Mouse (Mus musculus) neutrophil, adult 5-6 weeks (primary cell): ENCODE results near the gene Actr5. TPM values are rescaled to one million over a fixed set of nuclear protein-coding genes. Genes with fewer than 3 reads are reported as not detected.

Source experiments
- ATAC-seq: fragments of 151-379, 151-347 bp; 2 replicates; pipeline ENCODE4 v1.8.0; 2017; ENCODE audit warnings: mild to moderate bottlenecking, moderate TSS enrichment; ENCODE audit not compliant: insufficient number of reproducible peaks, poor library complexity, low FRiP score, severe bottlenecking; ENCODE audit errors: extremely low read depth
- total RNA-seq: library from RNA; stranded (forward); fragments of 200-1000 nt; gene quantifications from 2 replicates; pipeline ENCODE4 v1.2.3, GENCODE M21; 2017

Gene Actr5
- total RNA-seq, 1 experiment from 2014 or later: 29.6 TPM

DNA sequence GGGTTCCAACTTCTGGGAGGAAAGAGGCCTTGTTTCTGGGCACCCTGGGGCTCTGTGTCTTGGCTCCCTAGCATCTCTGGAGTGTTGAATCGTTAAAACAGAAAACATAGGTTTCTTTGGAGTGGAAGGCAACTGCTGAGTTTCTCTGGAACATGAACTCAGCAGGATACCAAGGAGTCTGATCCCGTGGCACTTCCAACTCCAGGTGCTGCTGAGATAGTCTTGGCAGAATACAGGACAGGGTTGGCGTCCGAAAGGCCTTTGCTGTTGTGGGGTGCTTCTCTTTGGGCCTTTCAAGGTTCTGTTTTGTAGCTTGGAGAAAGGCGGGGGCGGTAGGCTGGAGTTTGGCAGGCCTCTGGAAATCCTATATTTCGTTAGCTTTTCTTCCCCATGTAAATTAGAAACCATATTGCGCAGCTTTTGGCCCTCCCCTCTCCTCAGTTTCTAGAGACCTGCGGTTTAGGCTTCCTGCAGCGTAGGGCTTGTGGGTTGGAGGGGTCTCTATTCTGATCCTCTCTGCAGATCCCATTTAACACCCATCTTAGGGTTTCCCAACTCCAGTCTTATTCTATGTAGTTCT lies 11.9 kb upstream of the Actr5 start:
- no peak for ATAC-seq

GRCm38 (mm10) chr2:158613541-158614417 lies 10.9 kb upstream of the Actr5 start:
- ATAC-seq: peak; percentile 68; the same call in 1 of the 2 replicates

DNA sequence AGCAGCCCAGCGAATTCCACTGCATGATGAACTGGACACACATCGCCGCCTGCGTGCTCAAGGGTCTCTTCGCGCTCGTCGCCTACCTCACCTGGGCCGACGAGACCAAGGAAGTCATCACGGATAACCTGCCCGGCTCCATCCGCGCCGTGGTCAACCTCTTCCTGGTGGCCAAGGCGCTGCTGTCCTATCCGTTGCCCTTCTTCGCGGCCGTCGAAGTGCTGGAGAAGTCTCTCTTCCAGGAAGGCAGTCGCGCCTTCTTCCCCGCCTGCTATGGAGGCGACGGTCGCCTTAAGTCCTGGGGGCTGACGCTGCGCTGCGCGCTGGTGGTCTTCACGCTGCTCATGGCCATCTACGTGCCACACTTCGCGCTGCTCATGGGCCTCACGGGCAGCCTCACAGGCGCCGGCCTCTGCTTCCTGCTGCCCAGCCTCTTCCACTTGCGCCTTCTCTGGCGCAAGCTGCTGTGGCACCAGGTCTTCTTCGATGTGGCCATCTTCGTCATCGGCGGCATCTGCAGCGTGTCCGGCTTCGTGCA lies 10.2 kb upstream of the Actr5 start:
- no peak for ATAC-seq

DNA sequence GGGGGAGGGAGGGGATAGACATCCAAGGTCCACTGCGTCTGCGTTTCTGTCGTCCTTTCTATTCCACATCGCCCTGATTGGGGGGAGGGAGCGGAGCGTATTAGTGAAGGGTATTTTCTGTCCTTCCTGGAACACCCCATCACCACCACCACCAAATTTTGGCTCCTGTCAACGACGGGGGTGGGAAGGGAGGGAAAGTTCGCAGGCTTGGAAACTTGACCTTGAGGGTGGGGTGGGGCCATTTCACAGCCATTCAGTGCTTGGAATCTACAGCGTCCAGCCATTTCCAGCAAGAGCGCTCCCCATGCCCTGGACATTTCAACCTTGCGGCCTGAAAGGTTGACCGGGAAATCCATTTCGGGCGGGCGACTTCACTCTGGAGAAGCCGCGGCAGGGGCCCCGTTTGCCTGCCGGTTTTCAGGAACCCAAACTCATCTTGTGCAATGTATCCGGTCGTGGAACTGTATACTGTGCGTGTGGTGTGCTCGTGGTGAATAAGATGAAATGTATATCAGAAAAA lies 9.5 kb upstream of the Actr5 start:
- no peak for ATAC-seq

- ATAC-seq: no peak
These were observed 9.0 kb upstream of the Actr5 start for GRCm38 (mm10) chr2:158615702-158616101.

DNA sequence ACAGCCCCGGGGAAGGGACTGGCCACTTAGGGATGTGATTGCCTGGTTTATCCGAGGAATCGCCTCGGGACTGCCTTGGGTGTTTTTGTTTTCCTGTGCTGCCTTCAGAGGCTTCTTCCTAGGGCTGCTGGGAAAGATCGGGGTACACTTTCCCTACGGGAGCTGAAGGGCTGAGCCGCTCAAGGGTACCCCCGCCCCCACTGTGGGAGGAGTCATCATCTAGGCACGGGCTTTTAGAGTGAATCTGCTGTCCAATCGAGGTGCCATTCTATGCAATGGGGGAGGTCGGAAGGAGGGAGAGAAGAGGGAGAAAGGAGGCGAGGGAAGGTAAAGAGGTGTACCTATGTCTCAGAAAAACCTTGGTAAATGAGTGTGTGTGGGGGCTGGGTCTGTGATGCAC lies 8.4 kb upstream of the Actr5 start:
- no peak for ATAC-seq

GRCm38 (mm10) chr2:158616790-158617189 lies 7.9 kb upstream of the Actr5 start:
- ATAC-seq: no peak

DNA sequence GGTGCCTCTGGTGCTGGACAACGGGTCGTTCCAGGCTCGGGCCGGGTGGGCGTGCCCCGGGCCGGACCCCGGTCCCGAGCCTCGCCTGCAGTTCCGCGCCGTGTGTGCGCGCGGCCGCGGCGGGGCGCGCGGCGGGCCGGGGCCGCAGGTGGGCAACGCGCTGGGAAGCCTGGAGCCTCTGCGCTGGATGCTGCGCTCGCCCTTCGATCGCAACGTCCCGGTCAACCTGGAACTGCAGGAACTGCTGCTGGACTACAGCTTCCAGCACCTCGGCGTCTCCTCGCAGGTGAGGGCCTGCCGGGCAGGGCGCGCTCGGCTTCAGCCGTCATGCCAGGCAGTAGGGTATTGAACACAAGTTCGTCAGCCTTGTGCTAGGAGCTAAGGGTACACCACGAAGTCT lies 543 bp downstream of the Actr5 start:
- no peak for ATAC-seq

GRCm38 (mm10) chr2:158625697-158626096 lies 1.0 kb downstream of the Actr5 start:
- ATAC-seq: no peak

DNA sequence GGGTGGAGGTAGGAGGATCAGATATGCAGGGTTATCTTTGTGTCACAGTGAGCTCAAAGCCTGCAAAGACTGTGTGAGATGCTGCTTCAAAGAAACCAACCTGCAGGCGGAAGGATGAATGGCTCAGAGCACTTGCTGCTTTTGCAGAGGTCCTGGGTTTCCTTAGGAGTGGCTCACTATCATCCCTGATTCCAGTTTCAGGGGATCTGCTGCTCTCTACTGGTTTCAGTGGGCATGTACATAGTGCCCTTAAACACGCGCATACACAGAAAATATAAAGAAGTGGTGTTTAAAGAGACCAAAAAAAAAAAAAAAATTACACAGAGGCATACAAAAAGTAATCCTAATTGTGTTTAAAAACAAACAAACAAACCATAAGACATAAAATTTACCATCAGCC lies 4.2 kb downstream of the Actr5 start:
- no peak for ATAC-seq

DNA sequence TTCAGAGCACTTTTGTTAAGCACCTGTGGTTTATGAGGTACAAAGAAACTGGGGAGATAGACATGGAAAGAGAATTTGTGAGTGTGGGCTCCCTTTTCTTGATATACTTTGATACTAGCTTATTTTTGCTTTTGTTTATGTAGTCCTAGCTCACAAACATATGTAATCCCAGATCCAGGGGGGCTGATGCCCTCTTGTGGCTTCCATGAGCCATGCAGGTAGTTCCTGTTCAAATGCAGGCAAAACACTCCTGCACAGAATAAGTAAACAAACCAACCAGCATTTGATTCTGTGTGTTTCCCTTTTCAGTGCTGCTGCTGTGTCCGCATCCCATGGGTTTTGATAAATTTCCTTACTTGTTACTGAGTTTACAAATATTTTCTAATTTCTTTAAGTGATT lies 4.7 kb downstream of the Actr5 start:
- ATAC-seq: no peak

GRCm38 (mm10) chr2:158631873-158632272 lies 7.2 kb downstream of the Actr5 start:
- ATAC-seq: no peak

GRCm38 (mm10) chr2:158641869-158642268 lies 17.2 kb downstream of the Actr5 start:
- peak; percentile 63; the same call in 1 of the 2 replicates for ATAC-seq

GRCm38 (mm10) chr2:158642587-158642986 lies 17.9 kb downstream of the Actr5 start:
- no peak for ATAC-seq

DNA sequence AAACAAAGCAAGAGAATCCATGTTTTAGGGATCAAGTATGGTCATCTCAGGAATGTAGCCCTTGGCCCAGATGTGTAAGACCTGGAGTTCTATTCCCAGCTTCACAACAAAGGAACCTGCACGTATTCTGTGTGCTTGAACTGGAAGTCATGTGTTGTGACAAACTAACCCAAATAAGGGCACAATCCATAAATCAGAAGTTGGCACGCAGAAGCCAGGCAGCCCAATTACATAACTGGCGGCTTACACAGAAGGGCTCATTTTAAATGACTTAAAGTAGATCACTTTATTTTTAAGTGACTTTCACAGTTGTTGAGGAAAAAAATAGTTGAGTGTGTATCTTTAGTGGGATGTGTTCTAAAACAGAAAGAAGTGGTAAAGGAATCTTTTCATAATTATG lies 19.1 kb downstream of the Actr5 start:
- ATAC-seq: no peak

- peak; percentile 17; the same call in 1 of the 2 replicates for ATAC-seq
These were observed 26.6 kb downstream of the Actr5 start for GRCm38 (mm10) chr2:158651159-158651908.

GRCm38 (mm10) chr2:158652985-158653384 lies 28.3 kb downstream of the Actr5 start:
- ATAC-seq: peak; percentile 80

- no peak for ATAC-seq
These were observed 30.0 kb downstream of the Actr5 start for GRCm38 (mm10) chr2:158654717-158655116.

DNA sequence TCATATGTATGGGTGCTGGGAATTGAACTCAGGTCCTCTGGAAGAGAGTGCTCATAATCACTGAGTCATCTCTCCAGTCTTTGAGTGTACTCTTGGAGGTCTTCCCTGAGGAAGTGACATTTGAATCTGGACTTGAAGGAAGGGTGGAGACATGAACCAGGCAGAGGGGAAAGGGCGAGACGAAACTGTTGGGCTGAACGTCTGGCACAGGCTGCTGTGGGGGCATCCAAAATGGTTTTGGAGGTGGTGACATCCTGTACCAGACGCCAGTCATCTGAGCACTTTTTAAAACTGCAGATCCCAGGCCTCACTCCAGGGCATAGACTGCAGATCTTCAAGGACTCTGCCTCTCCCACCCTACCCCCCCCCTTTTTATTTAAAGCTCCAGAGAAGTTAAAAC lies 31.1 kb downstream of the Actr5 start:
- no peak for ATAC-seq
